Mouse (Mus musculus) lung, postnatal 0 days (tissue): ENCODE measurements at regions not wholly inside any gene's neighbourhood (a gene's known extent, or its start where the extent isn't known, plus 50 kb on each side); places are given as distances from the start of the nearest gene placed in this dataset.

ENCODE experiments used
- CTCF ChIP-seq: IDR thresholded peaks from 2 replicates; pipeline ENCODE4 v1.5.1; 2016; ENCODE audit warnings: antibody characterized with exemption, mild to moderate bottlenecking
- EP300 ChIP-seq: IDR thresholded peaks from 2 replicates; pipeline ENCODE4 v1.6.1; 2016; ENCODE audit warnings: antibody characterized with exemption, mild to moderate bottlenecking, control low read depth

DNA sequence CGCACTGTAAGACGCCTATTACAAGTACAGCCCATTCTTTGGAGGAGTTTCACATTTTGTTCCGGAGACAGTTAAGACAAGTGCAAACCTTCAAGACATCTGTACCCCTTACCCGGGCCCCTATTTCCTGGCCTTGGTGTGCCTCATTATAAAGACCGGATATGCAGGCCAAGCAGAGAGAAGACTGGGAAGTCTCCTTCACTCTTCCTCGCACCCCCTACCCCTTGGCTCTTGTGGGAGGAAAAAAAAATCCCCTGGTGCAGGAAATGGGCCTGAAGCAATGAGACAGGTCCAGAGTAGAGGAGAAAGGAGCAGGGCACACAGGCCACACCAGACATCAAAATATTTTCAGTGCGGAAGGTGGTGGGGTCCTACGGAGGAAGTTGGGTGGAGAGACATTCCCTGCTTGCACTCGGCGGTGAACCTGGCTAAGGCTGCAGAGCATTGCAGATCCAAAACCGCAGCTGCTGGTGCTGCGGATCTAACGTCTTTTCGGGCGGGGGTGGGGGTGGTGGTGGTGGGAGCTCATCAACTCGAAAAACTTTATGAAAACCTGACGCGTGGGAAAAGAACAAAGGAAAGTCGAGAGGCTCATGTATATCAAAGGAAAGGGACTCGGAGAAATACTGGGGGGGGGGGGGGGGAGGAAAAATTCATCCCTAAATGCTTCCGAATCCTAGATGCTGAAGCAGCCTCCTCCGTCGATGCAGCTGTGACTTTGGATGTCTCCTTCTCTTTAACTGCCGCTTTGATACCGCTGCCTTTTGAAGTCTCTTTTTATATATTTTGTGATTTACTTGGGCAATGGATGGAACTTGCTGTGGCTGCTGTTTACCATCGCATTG, 72.6 kb downstream of the S1pr1 start:
- TF ChIP-seq CTCF (no peak), EP300 (no peak)
